Mouse (Mus musculus) ovary, adult 10 weeks (tissue): ENCODE data around the gene Nhlrc1. TPM values are rescaled to one million over a fixed set of nuclear protein-coding genes. Genes with fewer than 3 reads are reported as not detected.

Experiments
- polyA plus RNA-seq: library from polyadenylated mRNA; stranded (reverse); fragments of 350-450 nt; fragmentation: Illumina TruSeq; extraction: RNeasy Lipid Tissue Mini Kit (QIAGEN cat#74804); gene quantifications from one replicate; pipeline ENCODE4 v1.2.3, GENCODE M21; 2014

Gene Nhlrc1
- polyA plus RNA-seq: 9.9 TPM

GRCm38 (mm10) chr13:47014334-47015194 is at the start of gene Nhlrc1:
Gene Nhlrc1 (minus strand): TSS chr13:47014850.

GRCm38 (mm10) chr13:47044617-47044947 is 29.9 kb upstream of the Nhlrc1 start, which contains the start of gene Tpmt:
Gene Tpmt (minus strand): TSS chr13:47044737.

DNA sequence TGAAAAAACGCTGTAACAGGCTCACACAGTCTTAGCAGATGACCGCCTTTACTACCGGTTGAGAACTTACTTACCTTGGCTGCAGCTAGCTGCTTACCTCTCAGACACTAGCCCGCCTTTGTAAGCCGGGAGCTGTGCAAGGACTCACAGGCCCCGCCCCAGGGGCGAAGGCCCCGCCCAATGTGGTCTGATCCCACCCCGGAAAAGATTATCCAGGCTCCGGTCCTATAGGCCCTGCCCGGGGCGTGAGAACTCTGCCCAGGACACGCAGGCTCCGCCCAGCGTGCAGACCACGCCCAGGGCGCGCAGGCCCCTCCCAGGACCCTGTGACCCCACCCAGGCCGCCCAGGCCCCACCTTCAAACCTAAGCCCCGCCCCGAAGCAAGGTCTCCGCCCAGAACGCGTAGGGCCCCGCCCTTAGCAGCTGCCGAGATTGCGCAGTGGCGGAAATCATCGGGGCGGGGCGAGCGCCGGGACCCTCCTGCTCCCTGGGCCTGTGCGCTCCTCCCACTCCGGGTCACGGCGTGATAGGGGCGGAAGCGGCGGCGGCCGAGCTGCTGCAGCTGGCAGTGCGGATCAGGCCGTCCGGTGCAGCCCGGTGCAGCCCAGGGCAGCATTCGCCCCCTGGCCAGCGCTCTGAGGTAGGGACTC is 28.5 kb upstream of the Nhlrc1 start, which contains the start of gene Kdm1b:
Gene Kdm1b, plus strand, starts transcription at position 470 of the 651 bp plus-strand sequence.

Other genes starting within 250 kb of the Nhlrc1 start
- 17.1 TPM for gene Kif13a, start 85.0 kb downstream of the Nhlrc1 start, polyA plus RNA-seq
- gene Kdm1b, start 28.6 kb upstream of the Nhlrc1 start, polyA plus RNA-seq: 90.8 TPM
- 38.1 TPM for gene Tpmt, start 29.9 kb upstream of the Nhlrc1 start, polyA plus RNA-seq
- 626 TPM for gene Dek, start 91.4 kb upstream of the Nhlrc1 start, polyA plus RNA-seq
- 34.8 TPM for gene Rnf144b, start 107.8 kb upstream of the Nhlrc1 start, polyA plus RNA-seq